Mouse (Mus musculus): ENCODE measurements around the gene Hspbap1. TPM values are rescaled to one million over a fixed set of nuclear protein-coding genes. Genes with fewer than 3 reads are reported as not detected.

Gene Hspbap1
- polyA plus RNA-seq, 2 experiments: 12.3 to 12.9 TPM

GRCm38 (mm10) chr16:35751841-35752240 lies 18.3 kb upstream of the Hspbap1 start:
- TF ChIP-seq POLR2A (IDR thresholded peaks at IDR 0.05; ENCODE audit: borderline replicate concordance, extremely low read depth, insufficient read depth, insufficient read length): no peak
- ATAC-seq (ENCODE audit: low FRiP score, low read depth): no peak

GRCm38 (mm10) chr16:35753926-35754325 lies 16.2 kb upstream of the Hspbap1 start:
- 68% methylated on average over 5 of the region's 5 CpGs for WGBS
- Histone ChIP-seq H3K27me3 (ENCODE audit: control insufficient read depth, insufficient read depth, low read length) (no peaks in the 10 kb centered on the region), H3K4me2 (replicated peaks; ENCODE audit: low read depth, low read length, severe bottlenecking) (no peak overlapping the region), H3K9me3 (ENCODE audit: control insufficient read depth, low read length) (no peaks in the 10 kb centered on the region), H3K36me3 (ENCODE audit: control insufficient read depth, insufficient read depth, low read length) (0 out of 2 replicates have a peak, but pooled peaks cover 3% of the 10 kb centered on the region), H3K27ac (replicated peaks; ENCODE audit: low read depth, low read length) (no peak overlapping the region), H3K4me3 (replicated peaks; ENCODE audit: low read length) (no peak overlapping the region), H3K4me1 (ENCODE audit: control insufficient read depth, insufficient read depth, low read length) (no peaks in the 10 kb centered on the region), H3K9ac (ENCODE audit: low read depth, low read length, severe bottlenecking) (no peak overlapping the region)
- TF ChIP-seq POLR2A (IDR thresholded peaks at IDR 0.05; ENCODE audit: borderline replicate concordance, extremely low read depth, insufficient read depth, insufficient read length): no peak
- DNase-seq (ENCODE audit: low spot score): no peak
- no peak for ATAC-seq (ENCODE audit: low FRiP score, low read depth)

More at GRCm38 (mm10) chr16:35751841-35752240, 18.3 kb upstream of the Hspbap1 start:
- Histone ChIP-seq H3K4me2 (replicated peaks; ENCODE audit: low read depth, low read length, severe bottlenecking) (no peak overlapping the region), H3K27me3 (ENCODE audit: control insufficient read depth, insufficient read depth, low read length) (no peaks in the 10 kb centered on the region), H3K4me3 (replicated peaks; ENCODE audit: low read length) (no peak overlapping the region), H3K4me1 (ENCODE audit: control insufficient read depth, insufficient read depth, low read length) (no peaks in the 10 kb centered on the region), H3K9me3 (ENCODE audit: control insufficient read depth, low read length) (no peaks in the 10 kb centered on the region), H3K27ac (replicated peaks; ENCODE audit: low read depth, low read length) (no peak overlapping the region), H3K9ac (ENCODE audit: low read depth, low read length, severe bottlenecking) (no peak overlapping the region), H3K36me3 (ENCODE audit: control insufficient read depth, insufficient read depth, low read length) (0 out of 2 replicates have a peak, but pooled peaks cover 5% of the 10 kb centered on the region)
- WGBS: 90% methylated on average over 4 of the region's 4 CpGs
- DNase-seq (ENCODE audit: low spot score): no peak

GRCm38 (mm10) chr16:35755502-35756334 lies 14.5 kb upstream of the Hspbap1 start:
- Histone ChIP-seq H3K27me3 (ENCODE audit: control insufficient read depth, insufficient read depth, low read length) (no peaks in the 10 kb centered on the region), H3K9ac (ENCODE audit: low read depth, low read length, severe bottlenecking) (no peak overlapping the region), H3K4me3 (replicated peaks; ENCODE audit: low read length) (no peak overlapping the region), H3K9me3 (ENCODE audit: control insufficient read depth, low read length) (no peaks in the 10 kb centered on the region), H3K27ac (replicated peaks; ENCODE audit: low read depth, low read length) (no peak overlapping the region), H3K4me1 (ENCODE audit: control insufficient read depth, insufficient read depth, low read length) (no peaks in the 10 kb centered on the region), H3K4me2 (replicated peaks; ENCODE audit: low read depth, low read length, severe bottlenecking) (no peak overlapping the region), H3K36me3 (ENCODE audit: control insufficient read depth, insufficient read depth, low read length) (no peaks in the 10 kb centered on the region)
- DNase-seq (ENCODE audit: low spot score) (no peak), ATAC-seq (ENCODE audit: low FRiP score, low read depth) (no peak)
- 73% methylated on average over 6 of the region's 6 CpGs for WGBS
- no peak for TF ChIP-seq POLR2A (IDR thresholded peaks at IDR 0.05; ENCODE audit: borderline replicate concordance, extremely low read depth, insufficient read depth, insufficient read length)

GRCm38 (mm10) chr16:35756697-35757096 lies 13.5 kb upstream of the Hspbap1 start:
- no peak overlapping the region for H3K9ac ChIP-seq (ENCODE audit: low read depth, low read length, severe bottlenecking)
- WGBS: 92% methylated on average over 9 of the region's 9 CpGs
- no peaks in the 10 kb centered on the region for H3K27me3 ChIP-seq (ENCODE audit: control insufficient read depth, insufficient read depth, low read length)
- ATAC-seq (ENCODE audit: low FRiP score, low read depth) (no peak), DNase-seq (ENCODE audit: low spot score) (no peak)
- no peak overlapping the region for H3K4me3 ChIP-seq (replicated peaks; ENCODE audit: low read length)
- no peak overlapping the region for H3K27ac ChIP-seq (replicated peaks; ENCODE audit: low read depth, low read length)
- no peak overlapping the region for H3K4me2 ChIP-seq (replicated peaks; ENCODE audit: low read depth, low read length, severe bottlenecking)
- no peaks in the 10 kb centered on the region for H3K4me1 ChIP-seq (ENCODE audit: control insufficient read depth, insufficient read depth, low read length)
- no peaks in the 10 kb centered on the region for H3K36me3 ChIP-seq (ENCODE audit: control insufficient read depth, insufficient read depth, low read length)
- TF ChIP-seq POLR2A (IDR thresholded peaks at IDR 0.05; ENCODE audit: borderline replicate concordance, extremely low read depth, insufficient read depth, insufficient read length): no peak
- no peaks in the 10 kb centered on the region for H3K9me3 ChIP-seq (ENCODE audit: control insufficient read depth, low read length)

- H3K36me3 ChIP-seq (ENCODE audit: control insufficient read depth, insufficient read depth, low read length): no peaks in the 10 kb centered on the region
- no peak overlapping the region for H3K27ac ChIP-seq (replicated peaks; ENCODE audit: low read depth, low read length)
- ATAC-seq (ENCODE audit: low FRiP score, low read depth) (no peak), DNase-seq (ENCODE audit: low spot score) (no peak)
- WGBS: 83% methylated on average over 5 of the region's 5 CpGs
- no peak overlapping the region for H3K9ac ChIP-seq (ENCODE audit: low read depth, low read length, severe bottlenecking)
- H3K4me3 ChIP-seq (replicated peaks; ENCODE audit: low read length): no peak overlapping the region
- H3K4me1 ChIP-seq (ENCODE audit: control insufficient read depth, insufficient read depth, low read length): no peaks in the 10 kb centered on the region
- no peaks in the 10 kb centered on the region for H3K27me3 ChIP-seq (ENCODE audit: control insufficient read depth, insufficient read depth, low read length)
- TF ChIP-seq POLR2A (IDR thresholded peaks at IDR 0.05; ENCODE audit: borderline replicate concordance, extremely low read depth, insufficient read depth, insufficient read length): no peak
- no peaks in the 10 kb centered on the region for H3K9me3 ChIP-seq (ENCODE audit: control insufficient read depth, low read length)
- H3K4me2 ChIP-seq (replicated peaks; ENCODE audit: low read depth, low read length, severe bottlenecking): no peak overlapping the region
These were observed 10.8 kb upstream of the Hspbap1 start for GRCm38 (mm10) chr16:35759401-35759800.

Measured in limb, embryonic 14.5 days (tissue).